Mouse (Mus musculus): Measurements from ENCODE around the gene Epha6. TPM values are rescaled to one million over a fixed set of nuclear protein-coding genes. Genes with fewer than 3 reads are reported as not detected.

The Epha6 gene
- polyA plus RNA-seq (2014; fragmentation: Nextera tagmentation; extraction: Ambion mirVana) = 0.19 TPM in 1 of 2 replicates, not detected in the other

- ATAC-seq (ENCODE audit: insufficient number of reproducible peaks, insufficient read depth, low FRiP score, low read depth) = 0 out of 2 replicates have a peak, but pooled peaks have one; percentile 21
Observed at GRCm38 (mm10) chr16:60605061-60605831, at the start of gene Epha6. Gene Epha6, minus strand, starts transcription at chr16:60605531.

DNA sequence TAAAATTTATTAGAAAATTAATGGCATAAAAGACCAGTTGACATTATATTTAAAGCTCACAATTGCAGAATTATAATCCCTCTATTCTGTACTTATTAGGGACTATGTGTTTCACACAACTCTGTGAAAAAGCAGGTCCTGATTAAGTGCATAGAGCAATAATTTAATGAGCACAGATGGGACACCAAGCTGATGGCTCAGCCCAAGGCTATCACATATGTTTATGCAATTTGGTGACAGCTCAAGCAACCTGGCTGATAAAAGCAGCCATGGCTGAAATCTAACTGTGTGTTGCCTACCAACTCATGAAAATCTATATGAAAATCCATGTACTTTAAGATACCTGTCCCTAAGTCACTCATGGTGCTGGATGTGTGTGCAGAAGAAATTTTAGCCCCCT is 46.4 kb upstream of the Epha6 start:
- Histone ChIP-seq H3K4me2 (ENCODE audit: low read length) (no peak overlapping the region), H3K9ac (ENCODE audit: low read length) (no peak overlapping the region)

More at GRCm38 (mm10) chr16:60605061-60605831, at the start of gene Epha6:
- peak within 1 kb of the TSS; percentile 39 to 40 for H3K4me3 ChIP-seq (ENCODE audit: control insufficient read depth in 1 of 2, insufficient read depth in 1 of 2, low read depth in 1 of 2, low read length in 2 of 2)
- H3K36me3 ChIP-seq (ENCODE audit: control insufficient read depth, insufficient read depth, low read length) = no peaks in the 10 kb centered on the region
- peaks cover 29% of the 10 kb centered on the region for H3K27me3 ChIP-seq (ENCODE audit: control insufficient read depth, insufficient read depth, low read length)
- H3K27ac ChIP-seq (replicated peaks in 1 of 2; ENCODE audit: control insufficient read depth in 1 of 2, insufficient read depth in 1 of 2, low read depth in 2 of 2, low read length in 2 of 2) = no peak within 1 kb of the TSS
- H3K9me3 ChIP-seq (ENCODE audit: control insufficient read depth, low read length) = no peaks in the 10 kb centered on the region
- H3K9ac ChIP-seq (ENCODE audit: low read length) = no peak within 1 kb of the TSS
- under 1% methylated on average over 41 of the region's 45 CpGs for WGBS
- H3K4me1 ChIP-seq (ENCODE audit: control insufficient read depth in 2 of 2, insufficient read depth in 2 of 2, low read length in 2 of 2) = peaks cover 4 to 7% of the 10 kb centered on the region in 2 experiments; a peak in 3 of 4 replicates
- H3K4me2 ChIP-seq (ENCODE audit: low read length) = peak within 1 kb of the TSS; percentile 79

GRCm38 (mm10) chr16:60628091-60628490 is 22.8 kb upstream of the Epha6 start:
- H3K27me3 ChIP-seq (ENCODE audit: control insufficient read depth, insufficient read depth, low read length) = no peaks in the 10 kb centered on the region
- H3K9me3 ChIP-seq (ENCODE audit: control insufficient read depth, low read length) = no peaks in the 10 kb centered on the region
- no peak overlapping the region for H3K9ac ChIP-seq (ENCODE audit: low read length)
- ATAC-seq (ENCODE audit: insufficient number of reproducible peaks, insufficient read depth, low FRiP score, low read depth) = no peak
- no peaks in the 10 kb centered on the region for H3K4me1 ChIP-seq (ENCODE audit: control insufficient read depth in 2 of 2, insufficient read depth in 2 of 2, low read length in 2 of 2)
- H3K4me2 ChIP-seq (ENCODE audit: low read length) = no peak overlapping the region
- no peak overlapping the region for H3K4me3 ChIP-seq (ENCODE audit: control insufficient read depth in 1 of 2, insufficient read depth in 1 of 2, low read depth in 1 of 2, low read length in 2 of 2)
- no peak overlapping the region for H3K27ac ChIP-seq (replicated peaks in 1 of 2; ENCODE audit: control insufficient read depth in 1 of 2, insufficient read depth in 1 of 2, low read depth in 2 of 2, low read length in 2 of 2)
- no peaks in the 10 kb centered on the region for H3K36me3 ChIP-seq (ENCODE audit: control insufficient read depth, insufficient read depth, low read length)

More for the DNA sequence above, 46.4 kb upstream of the Epha6 start:
- no peak for ATAC-seq (ENCODE audit: insufficient number of reproducible peaks, insufficient read depth, low FRiP score, low read depth)
- H3K4me3 ChIP-seq (ENCODE audit: control insufficient read depth in 1 of 2, insufficient read depth in 1 of 2, low read depth in 1 of 2, low read length in 2 of 2) = no peak overlapping the region
- H3K4me1 ChIP-seq (ENCODE audit: control insufficient read depth in 2 of 2, insufficient read depth in 2 of 2, low read length in 2 of 2) = no peaks in the 10 kb centered on the region
- H3K27me3 ChIP-seq (ENCODE audit: control insufficient read depth, insufficient read depth, low read length) = no peaks in the 10 kb centered on the region
- H3K36me3 ChIP-seq (ENCODE audit: control insufficient read depth, insufficient read depth, low read length) = no peaks in the 10 kb centered on the region
- H3K27ac ChIP-seq (replicated peaks in 1 of 2; ENCODE audit: control insufficient read depth in 1 of 2, insufficient read depth in 1 of 2, low read depth in 2 of 2, low read length in 2 of 2) = no peak overlapping the region
- no peaks in the 10 kb centered on the region for H3K9me3 ChIP-seq (ENCODE audit: control insufficient read depth, low read length)

- Histone ChIP-seq H3K27ac (replicated peaks in 1 of 2; ENCODE audit: control insufficient read depth in 1 of 2, insufficient read depth in 1 of 2, low read depth in 2 of 2, low read length in 2 of 2) (no peak overlapping the region), H3K27me3 (ENCODE audit: control insufficient read depth, insufficient read depth, low read length) (peaks cover 29% of the 10 kb centered on the region), H3K36me3 (ENCODE audit: control insufficient read depth, insufficient read depth, low read length) (no peaks in the 10 kb centered on the region), H3K4me1 (ENCODE audit: control insufficient read depth in 2 of 2, insufficient read depth in 2 of 2, low read length in 2 of 2) (peaks cover 4 to 7% of the 10 kb centered on the region in 2 experiments; a peak in 3 of 4 replicates), H3K9ac (ENCODE audit: low read length) (no peak overlapping the region), H3K4me2 (ENCODE audit: low read length) (peak overlapping the region; percentile 79), H3K9me3 (ENCODE audit: control insufficient read depth, low read length) (no peaks in the 10 kb centered on the region), H3K4me3 (ENCODE audit: control insufficient read depth in 1 of 2, insufficient read depth in 1 of 2, low read depth in 1 of 2, low read length in 2 of 2) (peak overlapping the region; percentile 39 to 40)
- ATAC-seq (ENCODE audit: insufficient number of reproducible peaks, insufficient read depth, low FRiP score, low read depth) = 0 out of 2 replicates have a peak, but pooled peaks have one; percentile 50
- WGBS = under 1% methylated on average over 38 of the region's 38 CpGs
Observed at GRCm38 (mm10) chr16:60605832-60606583, 677 bp upstream of the Epha6 start.

DNA sequence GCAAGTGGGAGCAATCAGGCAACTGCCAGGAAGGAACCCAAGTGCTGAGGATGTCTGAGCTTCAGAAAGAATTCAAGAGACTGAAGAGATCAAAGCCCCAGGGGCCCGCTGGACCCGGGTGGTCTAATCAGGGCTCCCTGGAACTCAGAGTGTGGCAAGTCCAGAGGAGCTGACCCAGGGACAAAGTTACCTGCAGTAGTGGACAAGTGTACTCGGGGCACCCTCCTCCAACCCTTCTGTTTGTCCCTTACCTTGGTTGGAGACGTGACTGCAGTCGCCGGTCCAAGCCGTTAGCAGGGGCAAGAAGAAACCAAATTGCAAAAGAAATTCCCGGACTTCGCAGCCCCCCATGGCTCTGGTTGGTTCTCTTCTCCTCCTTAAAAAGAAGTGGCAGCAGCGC is 718 bp downstream of the Epha6 start:
- no peak overlapping the region for H3K9ac ChIP-seq (ENCODE audit: low read length)
- WGBS = 2% methylated on average over 10 of the region's 10 CpGs
- peak overlapping the region; percentile 39 to 40; a peak in 3 of 4 replicates for H3K4me3 ChIP-seq (ENCODE audit: control insufficient read depth in 1 of 2, insufficient read depth in 1 of 2, low read depth in 1 of 2, low read length in 2 of 2)
- no peaks in the 10 kb centered on the region for H3K36me3 ChIP-seq (ENCODE audit: control insufficient read depth, insufficient read depth, low read length)
- H3K27me3 ChIP-seq (ENCODE audit: control insufficient read depth, insufficient read depth, low read length) = peaks cover 29% of the 10 kb centered on the region
- peak overlapping the region; percentile 79 for H3K4me2 ChIP-seq (ENCODE audit: low read length)
- H3K4me1 ChIP-seq (ENCODE audit: control insufficient read depth in 2 of 2, insufficient read depth in 2 of 2, low read length in 2 of 2) = peaks cover 4 to 7% of the 10 kb centered on the region in 2 experiments; a peak in 3 of 4 replicates
- no peak for ATAC-seq (ENCODE audit: insufficient number of reproducible peaks, insufficient read depth, low FRiP score, low read depth)
- no peaks in the 10 kb centered on the region for H3K9me3 ChIP-seq (ENCODE audit: control insufficient read depth, low read length)
- no peak overlapping the region for H3K27ac ChIP-seq (replicated peaks in 1 of 2; ENCODE audit: control insufficient read depth in 1 of 2, insufficient read depth in 1 of 2, low read depth in 2 of 2, low read length in 2 of 2)

- H3K27ac ChIP-seq (replicated peaks in 1 of 2; ENCODE audit: control insufficient read depth in 1 of 2, insufficient read depth in 1 of 2, low read depth in 2 of 2, low read length in 2 of 2) = no peak overlapping the region
- no peaks in the 10 kb centered on the region for H3K27me3 ChIP-seq (ENCODE audit: control insufficient read depth, insufficient read depth, low read length)
- no peak for ATAC-seq (ENCODE audit: insufficient number of reproducible peaks, insufficient read depth, low FRiP score, low read depth)
- no peak overlapping the region for H3K4me3 ChIP-seq (ENCODE audit: control insufficient read depth in 1 of 2, insufficient read depth in 1 of 2, low read depth in 1 of 2, low read length in 2 of 2)
- no peak overlapping the region for H3K9ac ChIP-seq (ENCODE audit: low read length)
- no peaks in the 10 kb centered on the region for H3K4me1 ChIP-seq (ENCODE audit: control insufficient read depth in 2 of 2, insufficient read depth in 2 of 2, low read length in 2 of 2)
- no peaks in the 10 kb centered on the region for H3K36me3 ChIP-seq (ENCODE audit: control insufficient read depth, insufficient read depth, low read length)
- WGBS = 76% methylated on average over 3 of the region's 3 CpGs
- H3K4me2 ChIP-seq (ENCODE audit: low read length) = no peak overlapping the region
- H3K9me3 ChIP-seq (ENCODE audit: control insufficient read depth, low read length) = no peaks in the 10 kb centered on the region
Observed at GRCm38 (mm10) chr16:60585322-60585721, 20.0 kb downstream of the Epha6 start.

DNA sequence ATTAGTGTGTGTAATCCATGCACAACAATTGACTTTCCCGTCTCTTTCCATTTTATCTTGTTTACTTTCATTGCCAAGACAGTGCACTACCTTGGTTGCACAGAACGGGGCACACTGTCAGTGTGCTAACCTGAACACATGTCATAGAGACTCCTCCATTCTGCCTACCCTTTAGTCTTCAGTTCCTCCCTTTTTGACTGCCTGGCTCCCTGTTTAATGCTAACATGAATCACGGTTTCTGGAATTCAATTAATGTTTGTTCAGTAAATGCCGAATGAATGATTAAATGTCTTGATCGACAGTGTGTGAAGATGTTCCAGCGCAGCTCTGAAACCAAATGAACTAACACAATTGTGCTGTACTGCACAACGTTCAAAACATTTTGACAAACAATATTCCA is 20.6 kb downstream of the Epha6 start:
- Histone ChIP-seq H3K9me3 (ENCODE audit: control insufficient read depth, low read length) (no peaks in the 10 kb centered on the region), H3K4me3 (ENCODE audit: control insufficient read depth in 1 of 2, insufficient read depth in 1 of 2, low read depth in 1 of 2, low read length in 2 of 2) (no peak overlapping the region), H3K4me2 (ENCODE audit: low read length) (no peak overlapping the region), H3K9ac (ENCODE audit: low read length) (no peak overlapping the region), H3K4me1 (ENCODE audit: control insufficient read depth in 2 of 2, insufficient read depth in 2 of 2, low read length in 2 of 2) (no peaks in the 10 kb centered on the region), H3K27ac (replicated peaks in 1 of 2; ENCODE audit: control insufficient read depth in 1 of 2, insufficient read depth in 1 of 2, low read depth in 2 of 2, low read length in 2 of 2) (no peak overlapping the region), H3K27me3 (ENCODE audit: control insufficient read depth, insufficient read depth, low read length) (no peaks in the 10 kb centered on the region), H3K36me3 (ENCODE audit: control insufficient read depth, insufficient read depth, low read length) (no peaks in the 10 kb centered on the region)
- ATAC-seq (ENCODE audit: insufficient number of reproducible peaks, insufficient read depth, low FRiP score, low read depth) = no peak
- WGBS = 78% methylated on average over 7 of the region's 7 CpGs
